Mouse (Mus musculus) mouse embryonic stem cell (cell line): ENCODE measurements at regions not wholly inside any gene's neighbourhood (a gene's known extent, or its start where the extent isn't known, plus 50 kb on each side); places are given as distances from the start of the nearest gene placed in this dataset.

Experiments
- in situ Hi-C, 2 experiments: fragments of 300-500 bp; cut with MboI; formaldehyde crosslinking; loops; 1 replicate in 1 of 2; 3 replicates in 1 of 2; pipeline ENCODE4 v1.14.3; 2019 to 2020; ENCODE audit warnings: low sequenced_read_pairs in 2 of 2, low pct_unique_long_range_greater_than_20kb in 1 of 2, mixed read lengths in 1 of 2; ENCODE audit not compliant: unreplicated experiment in 1 of 2

GRCm38 (mm10) chr19:54202456-54202855 is 158.5 kb downstream of the Adra2a start:
- in situ Hi-C loops, result no loop called here

GRCm38 (mm10) chr19:54206819-54207218 is 162.9 kb downstream of the Adra2a start:
- in situ Hi-C loops, result no loop called here

GRCm38 (mm10) chr19:54212169-54212568 is 168.2 kb downstream of the Adra2a start:
- in situ Hi-C loops, result no loop called here

GRCm38 (mm10) chr19:54244176-54244575 is 200.2 kb downstream of the Adra2a start:
- in situ Hi-C loops, result no loop called here

- in situ Hi-C loops, result no loop called here
These were observed 204.4 kb downstream of the Adra2a start for GRCm38 (mm10) chr19:54248256-54248936.

GRCm38 (mm10) chr19:54252145-54252664 is 208.3 kb downstream of the Adra2a start:
- in situ Hi-C loops, result loop anchor here (10.0 kb wide), 1 partner anchor 207 kb away; the partner anchor contains the start of gene Adra2a (in 2 of the 2)

GRCm38 (mm10) chr19:54257889-54258288 is 213.9 kb downstream of the Adra2a start:
- in situ Hi-C loops, result loop anchor here (10.0 kb wide), 1 partner anchor 213 kb away; the partner anchor contains the start of gene Adra2a (in 2 of the 2)

GRCm38 (mm10) chr19:54259175-54259574 is 215.2 kb downstream of the Adra2a start:
- in situ Hi-C loops, result loop anchor here (10.0 kb wide), 1 partner anchor 214 kb away; the partner anchor contains the start of gene Adra2a (in 2 of the 2)

GRCm38 (mm10) chr19:54277368-54277767 is 233.4 kb downstream of the Adra2a start:
- in situ Hi-C loops, result no loop called here

- in situ Hi-C loops, result no loop called here
These were observed 241.5 kb downstream of the Adra2a start for GRCm38 (mm10) chr19:54285481-54285880.

- in situ Hi-C loops, result no loop called here
These were observed 253.9 kb downstream of the Adra2a start for GRCm38 (mm10) chr19:54297663-54298388.

GRCm38 (mm10) chr19:54311289-54311688 is 267.3 kb downstream of the Adra2a start:
- in situ Hi-C loops, result no loop called here

- in situ Hi-C loops, result no loop called here
These were observed 267.8 kb downstream of the Adra2a start for GRCm38 (mm10) chr19:54311723-54312122.

- in situ Hi-C loops, result no loop called here
These were observed 279.3 kb downstream of the Adra2a start for GRCm38 (mm10) chr19:54323276-54323675.

- in situ Hi-C loops, result no loop called here
These were observed 281.0 kb downstream of the Adra2a start for GRCm38 (mm10) chr19:54324991-54325390.

GRCm38 (mm10) chr19:54332140-54332539 is 288.2 kb downstream of the Adra2a start:
- in situ Hi-C loops, result no loop called here

- in situ Hi-C loops, result no loop called here
These were observed 296.9 kb downstream of the Adra2a start for GRCm38 (mm10) chr19:54340778-54341291.

GRCm38 (mm10) chr19:54359731-54360130 is 315.8 kb downstream of the Adra2a start:
- in situ Hi-C loops, result no loop called here

GRCm38 (mm10) chr19:54360660-54361059 is 316.7 kb downstream of the Adra2a start:
- in situ Hi-C loops, result no loop called here
